Mouse (Mus musculus): ENCODE data around the gene Mrpl49. TPM values are rescaled to one million over a fixed set of nuclear protein-coding genes. Genes with fewer than 3 reads are reported as not detected.

The Mrpl49 gene
- polyA plus RNA-seq, 1 experiment: 24.5 TPM

GRCm38 (mm10) chr19:6084478-6085248, 27.1 kb upstream of the Mrpl49 start, which contains the start of the genes Zfpl1 and Cdca5:
TSS of gene Zfpl1 (minus strand) at chr19:6084956.
TSS of gene Cdca5 (plus strand) at chr19:6084983.
- TF ChIP-seq CTCF (IDR thresholded peaks at IDR 0.05; ENCODE audit: low read depth, low read length) (no peak), POLR2A (IDR thresholded peaks at IDR 0.05; ENCODE audit: borderline replicate concordance, low read depth, low read length) (no peak)
- Histone ChIP-seq H3K4me1 (ENCODE audit: control insufficient read depth, insufficient read depth, low read length) (peaks cover 13% of the 10 kb centered on the region), H3K27ac (ENCODE audit: insufficient read depth, low read depth, low read length) (peak within 1 kb of the TSS; percentile 61)

DNA sequence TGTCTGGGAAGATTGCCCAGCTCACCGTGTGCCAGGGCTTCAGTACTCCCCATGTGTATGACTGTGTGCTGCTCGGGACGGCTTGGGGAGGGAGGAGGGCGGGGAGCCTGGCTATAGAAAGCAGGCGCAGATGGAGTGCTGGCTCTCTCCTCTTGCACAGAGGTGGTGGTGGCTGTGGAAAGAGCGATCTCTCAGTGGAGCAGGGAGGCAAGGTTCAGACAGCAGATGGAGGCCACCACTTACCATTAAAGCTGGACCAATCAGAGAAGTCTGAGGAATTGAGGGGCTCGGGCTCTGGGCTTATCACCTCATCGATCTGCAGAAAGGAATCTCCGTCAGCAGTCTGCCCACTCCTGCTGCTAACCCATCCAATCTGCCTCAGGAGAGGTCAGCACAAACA, 24.6 kb upstream of the Mrpl49 start, which contains the start of gene Gm28374:
TSS of gene Gm28374 (minus strand) at position 101 of the 400 bp plus-strand sequence.
- TF ChIP-seq POLR2A (IDR thresholded peaks at IDR 0.05; ENCODE audit: borderline replicate concordance, low read depth, low read length): no peak
- no peak for TF ChIP-seq CTCF (IDR thresholded peaks at IDR 0.05; ENCODE audit: low read depth, low read length)
- Histone ChIP-seq H3K4me1 (ENCODE audit: control insufficient read depth, insufficient read depth, low read length) (peaks cover 13% of the 10 kb centered on the region), H3K27ac (ENCODE audit: insufficient read depth, low read depth, low read length) (no peak within 1 kb of the TSS), H3K4me3 (ENCODE audit: insufficient read depth, low read length) (no peak within 1 kb of the TSS)

More at GRCm38 (mm10) chr19:6084478-6085248, 27.1 kb upstream of the Mrpl49 start, which contains the start of the genes Zfpl1 and Cdca5:
- H3K4me3 ChIP-seq (ENCODE audit: insufficient read depth, low read length): peak within 1 kb of the TSS; percentile 85

GRCm38 (mm10) chr19:6079983-6080480, 22.4 kb upstream of the Mrpl49 start, which contains the start of gene Tmem262:
TSS of gene Tmem262 (plus strand) at chr19:6080033.
- H3K27ac ChIP-seq (ENCODE audit: insufficient read depth, low read depth, low read length): no peak within 1 kb of the TSS
- H3K4me1 ChIP-seq (ENCODE audit: control insufficient read depth, insufficient read depth, low read length): peaks cover 18% of the 10 kb centered on the region
- no peak within 1 kb of the TSS for H3K4me3 ChIP-seq (ENCODE audit: insufficient read depth, low read length)
- TF ChIP-seq POLR2A (IDR thresholded peaks at IDR 0.05; ENCODE audit: borderline replicate concordance, low read depth, low read length) (no peak), CTCF (IDR thresholded peaks at IDR 0.05; ENCODE audit: low read depth, low read length) (no peak)

GRCm38 (mm10) chr19:6076564-6077393, 19.2 kb upstream of the Mrpl49 start, which contains the start of gene Vps51:
TSS of gene Vps51 (minus strand) at chr19:6077231.
- H3K27ac ChIP-seq (ENCODE audit: insufficient read depth, low read depth, low read length): peak within 1 kb of the TSS; percentile 47

GRCm38 (mm10) chr19:6073889-6074288, 16.3 kb upstream of the Mrpl49 start:
- H3K4me1 ChIP-seq (ENCODE audit: control insufficient read depth, insufficient read depth, low read length): peaks cover 25% of the 10 kb centered on the region
- TF ChIP-seq POLR2A (IDR thresholded peaks at IDR 0.05; ENCODE audit: borderline replicate concordance, low read depth, low read length) (no peak), CTCF (IDR thresholded peaks at IDR 0.05; ENCODE audit: low read depth, low read length) (no peak)
- H3K27ac ChIP-seq (ENCODE audit: insufficient read depth, low read depth, low read length): peak overlapping the region; percentile 85
- H3K4me3 ChIP-seq (ENCODE audit: insufficient read depth, low read length): peak overlapping the region; percentile 43

More at GRCm38 (mm10) chr19:6076564-6077393, 19.2 kb upstream of the Mrpl49 start, which contains the start of gene Vps51:
- peak within 1 kb of the TSS; percentile 77 for H3K4me3 ChIP-seq (ENCODE audit: insufficient read depth, low read length)
- peaks cover 25% of the 10 kb centered on the region for H3K4me1 ChIP-seq (ENCODE audit: control insufficient read depth, insufficient read depth, low read length)
- no peak for TF ChIP-seq CTCF (IDR thresholded peaks at IDR 0.05; ENCODE audit: low read depth, low read length)
- no peak for TF ChIP-seq POLR2A (IDR thresholded peaks at IDR 0.05; ENCODE audit: borderline replicate concordance, low read depth, low read length)

GRCm38 (mm10) chr19:6071261-6071660, 13.7 kb upstream of the Mrpl49 start:
- no peak overlapping the region for H3K4me3 ChIP-seq (ENCODE audit: insufficient read depth, low read length)
- H3K4me1 ChIP-seq (ENCODE audit: control insufficient read depth, insufficient read depth, low read length): peaks cover 31% of the 10 kb centered on the region
- TF ChIP-seq CTCF (IDR thresholded peaks at IDR 0.05; ENCODE audit: low read depth, low read length) (no peak), POLR2A (IDR thresholded peaks at IDR 0.05; ENCODE audit: borderline replicate concordance, low read depth, low read length) (no peak)
- H3K27ac ChIP-seq (ENCODE audit: insufficient read depth, low read depth, low read length): no peak overlapping the region

DNA sequence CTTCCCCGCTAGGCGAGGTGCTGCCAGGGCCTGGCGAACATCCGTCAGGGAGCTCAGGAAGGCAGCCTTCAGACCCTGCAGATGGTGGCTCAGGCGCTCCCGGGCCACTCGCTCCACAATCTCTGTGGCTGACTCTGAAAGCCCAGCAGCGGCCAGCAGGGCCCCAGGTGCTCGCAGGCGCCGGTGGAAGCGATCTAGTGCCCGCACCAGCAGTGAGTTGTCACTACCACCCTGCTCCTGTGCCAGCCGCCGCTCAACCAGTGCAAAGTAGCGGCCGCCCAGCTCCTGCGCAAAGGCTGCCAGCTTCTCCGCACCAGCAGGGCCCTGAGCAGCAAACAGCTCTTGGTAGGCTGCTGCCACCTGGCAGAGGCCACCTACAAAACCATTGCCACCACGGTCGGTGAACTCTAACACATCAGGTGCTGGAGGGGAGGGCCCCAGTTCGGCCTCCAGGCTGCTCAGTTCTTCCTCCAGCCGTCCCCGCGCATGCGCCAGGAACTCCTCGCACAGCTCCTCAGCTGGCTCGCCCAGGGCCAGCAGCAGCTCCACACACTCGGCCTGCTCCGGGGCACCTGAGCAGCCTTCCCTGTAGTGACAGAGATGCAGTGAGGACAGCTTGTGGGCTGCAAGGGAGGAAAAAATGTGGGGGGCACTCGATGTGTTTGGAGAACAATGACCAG, 13.1 kb upstream of the Mrpl49 start:
- H3K27ac ChIP-seq (ENCODE audit: insufficient read depth, low read depth, low read length): no peak overlapping the region
- H3K4me3 ChIP-seq (ENCODE audit: insufficient read depth, low read length): no peak overlapping the region
- peaks cover 26% of the 10 kb centered on the region for H3K4me1 ChIP-seq (ENCODE audit: control insufficient read depth, insufficient read depth, low read length)
- TF ChIP-seq CTCF (IDR thresholded peaks at IDR 0.05; ENCODE audit: low read depth, low read length) (no peak), POLR2A (IDR thresholded peaks at IDR 0.05; ENCODE audit: borderline replicate concordance, low read depth, low read length) (no peak)

DNA sequence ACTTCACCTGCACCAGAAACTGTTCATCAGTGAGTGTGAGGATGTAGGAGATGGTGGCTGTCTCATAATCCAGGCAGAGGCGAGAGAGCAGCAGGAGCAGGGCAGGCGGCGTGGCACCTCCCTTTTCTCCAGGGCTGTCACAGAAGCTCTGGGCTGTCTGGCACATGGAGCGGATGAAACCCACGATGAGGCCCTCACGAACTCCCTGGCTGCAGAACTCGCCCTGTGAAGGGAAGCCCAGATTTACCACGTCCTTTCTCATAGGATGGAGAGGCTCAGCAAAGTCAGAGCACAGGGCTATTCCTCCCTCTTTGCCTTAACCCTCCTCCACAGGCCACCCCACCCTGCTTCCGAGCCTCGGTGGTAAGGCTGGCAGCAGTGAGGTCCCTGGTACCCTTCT, 12.3 kb upstream of the Mrpl49 start:
- peaks cover 18% of the 10 kb centered on the region for H3K4me1 ChIP-seq (ENCODE audit: control insufficient read depth, insufficient read depth, low read length)
- no peak overlapping the region for H3K27ac ChIP-seq (ENCODE audit: insufficient read depth, low read depth, low read length)
- TF ChIP-seq CTCF (IDR thresholded peaks at IDR 0.05; ENCODE audit: low read depth, low read length) (no peak), POLR2A (IDR thresholded peaks at IDR 0.05; ENCODE audit: borderline replicate concordance, low read depth, low read length) (no peak)
- no peak overlapping the region for H3K4me3 ChIP-seq (ENCODE audit: insufficient read depth, low read length)

GRCm38 (mm10) chr19:6068951-6069350, 11.4 kb upstream of the Mrpl49 start:
- Histone ChIP-seq H3K4me3 (ENCODE audit: insufficient read depth, low read length) (no peak overlapping the region), H3K27ac (ENCODE audit: insufficient read depth, low read depth, low read length) (no peak overlapping the region), H3K4me1 (ENCODE audit: control insufficient read depth, insufficient read depth, low read length) (peaks cover 11% of the 10 kb centered on the region)
- TF ChIP-seq CTCF (IDR thresholded peaks at IDR 0.05; ENCODE audit: low read depth, low read length) (no peak), POLR2A (IDR thresholded peaks at IDR 0.05; ENCODE audit: borderline replicate concordance, low read depth, low read length) (no peak)

Measured in bone marrow macrophage, adult 2 months (primary cell).